Mouse (Mus musculus): ENCODE data around the gene Eva1a. TPM values are rescaled to one million over a fixed set of nuclear protein-coding genes. Genes with fewer than 3 reads are reported as not detected.

Eva1a gene
- polyA plus RNA-seq, 1 experiment from 2014 or later, result 17.2 TPM

GRCm38 (mm10) chr6:82042296-82043125 is 1.7 kb downstream of the Eva1a start:
- H3K9me3 ChIP-seq (replicated peaks), result no peaks in the 10 kb centered on the region
- H3K9ac ChIP-seq, result peak overlapping the region; percentile 52
- WGBS, result under 1% methylated on average over 35 of the region's 35 CpGs
- peak overlapping the region; percentile 86 for H3K27ac ChIP-seq (replicated peaks)
- peak overlapping the region; percentile 62 for H3K4me3 ChIP-seq (replicated peaks)
- no peaks in the 10 kb centered on the region for H3K36me3 ChIP-seq
- peaks cover 26% of the 10 kb centered on the region for H3K4me1 ChIP-seq
- H3K27me3 ChIP-seq, result peaks cover 3% of the 10 kb centered on the region; the same call in 1 of the 2 replicates
- peak overlapping the region; percentile 92 for H3K4me2 ChIP-seq (replicated peaks)
- ATAC-seq (ENCODE audit: insufficient number of reproducible peaks, low FRiP score, low TSS enrichment, low read depth), result peak; percentile 67

GRCm38 (mm10) chr6:82043634-82044033 is 2.8 kb downstream of the Eva1a start:
- 43% methylated on average over 4 of the region's 4 CpGs for WGBS
- Histone ChIP-seq H3K9me3 (replicated peaks) (no peaks in the 10 kb centered on the region), H3K4me3 (replicated peaks) (peak overlapping the region; percentile 62; the same call in 1 of the 2 replicates), H3K9ac (no peak overlapping the region), H3K4me2 (replicated peaks) (peak overlapping the region; percentile 92), H3K27ac (replicated peaks) (no peak overlapping the region), H3K4me1 (peaks cover 27% of the 10 kb centered on the region), H3K36me3 (no peaks in the 10 kb centered on the region), H3K27me3 (peaks cover 3% of the 10 kb centered on the region; the same call in 1 of the 2 replicates)
- no peak for ATAC-seq (ENCODE audit: insufficient number of reproducible peaks, low FRiP score, low TSS enrichment, low read depth)

GRCm38 (mm10) chr6:82044509-82044908 is 3.7 kb downstream of the Eva1a start:
- 73% methylated on average over 4 of the region's 4 CpGs for WGBS
- ATAC-seq (ENCODE audit: insufficient number of reproducible peaks, low FRiP score, low TSS enrichment, low read depth), result no peak
- no peaks in the 10 kb centered on the region for H3K36me3 ChIP-seq
- H3K4me2 ChIP-seq (replicated peaks), result no peak overlapping the region
- H3K9me3 ChIP-seq (replicated peaks), result no peaks in the 10 kb centered on the region
- H3K9ac ChIP-seq, result no peak overlapping the region
- peaks cover 22% of the 10 kb centered on the region for H3K4me1 ChIP-seq
- peaks cover 3% of the 10 kb centered on the region; the same call in 1 of the 2 replicates for H3K27me3 ChIP-seq
- no peak overlapping the region for H3K27ac ChIP-seq (replicated peaks)
- H3K4me3 ChIP-seq (replicated peaks), result no peak overlapping the region

DNA sequence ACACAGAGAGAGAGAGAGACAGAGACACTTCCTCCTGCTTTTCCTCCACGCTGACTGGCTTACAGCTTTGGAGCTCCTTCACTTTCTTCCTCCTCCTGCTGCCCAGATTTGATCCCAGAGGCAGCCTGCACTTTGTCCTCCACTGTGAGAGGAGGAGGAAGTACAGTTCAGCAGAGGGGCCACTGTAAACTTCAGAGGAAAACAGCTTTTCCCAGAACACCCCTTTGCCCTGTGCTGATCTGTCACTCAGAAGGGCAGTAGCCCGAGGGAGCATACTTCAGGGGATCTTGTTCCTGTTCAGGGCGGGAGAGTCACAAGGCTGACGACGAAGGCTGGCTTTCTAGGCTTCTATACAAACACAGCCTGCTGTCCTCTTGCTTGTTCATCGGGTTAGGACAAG is 7.1 kb downstream of the Eva1a start:
- WGBS, result 37% methylated on average over 6 of the region's 6 CpGs
- no peaks in the 10 kb centered on the region for H3K36me3 ChIP-seq
- H3K9ac ChIP-seq, result no peak overlapping the region
- H3K4me3 ChIP-seq (replicated peaks), result no peak overlapping the region
- H3K4me2 ChIP-seq (replicated peaks), result no peak overlapping the region
- no peak overlapping the region for H3K27ac ChIP-seq (replicated peaks)
- no peaks in the 10 kb centered on the region for H3K9me3 ChIP-seq (replicated peaks)
- no peak for ATAC-seq (ENCODE audit: insufficient number of reproducible peaks, low FRiP score, low TSS enrichment, low read depth)
- peaks cover 3% of the 10 kb centered on the region; the same call in 1 of the 2 replicates for H3K27me3 ChIP-seq
- peaks cover 29% of the 10 kb centered on the region for H3K4me1 ChIP-seq

- Histone ChIP-seq H3K4me1 (peaks cover 30% of the 10 kb centered on the region), H3K9ac (no peak overlapping the region), H3K27me3 (no peaks in the 10 kb centered on the region), H3K4me3 (replicated peaks) (no peak overlapping the region), H3K9me3 (replicated peaks) (no peaks in the 10 kb centered on the region), H3K27ac (replicated peaks) (no peak overlapping the region), H3K4me2 (replicated peaks) (no peak overlapping the region), H3K36me3 (no peaks in the 10 kb centered on the region)
- no peak for ATAC-seq (ENCODE audit: insufficient number of reproducible peaks, low FRiP score, low TSS enrichment, low read depth)
- WGBS, result 78% methylated on average over 9 of the region's 9 CpGs
Measured at GRCm38 (mm10) chr6:82050201-82050600, 9.4 kb downstream of the Eva1a start.

DNA sequence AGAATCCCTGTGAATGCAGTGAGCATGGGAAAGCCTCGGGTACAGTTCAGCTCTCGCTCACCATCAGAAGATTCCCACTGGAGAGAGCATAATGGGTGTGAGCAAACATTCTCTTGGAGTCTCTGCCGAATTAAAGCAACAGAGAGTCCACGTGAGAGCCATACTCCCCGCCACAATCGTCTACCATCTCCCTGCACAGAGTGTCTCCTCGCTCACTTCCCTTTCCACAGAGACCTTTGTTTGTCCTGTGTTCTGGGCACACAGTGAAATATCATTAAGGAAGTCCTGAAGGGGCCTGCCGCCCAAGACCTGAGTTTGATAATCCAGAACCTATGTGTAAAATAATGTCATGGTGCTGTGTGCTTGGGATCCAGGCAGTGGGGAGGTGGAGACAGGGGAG is 10.7 kb downstream of the Eva1a start:
- H3K4me2 ChIP-seq (replicated peaks), result no peak overlapping the region

DNA sequence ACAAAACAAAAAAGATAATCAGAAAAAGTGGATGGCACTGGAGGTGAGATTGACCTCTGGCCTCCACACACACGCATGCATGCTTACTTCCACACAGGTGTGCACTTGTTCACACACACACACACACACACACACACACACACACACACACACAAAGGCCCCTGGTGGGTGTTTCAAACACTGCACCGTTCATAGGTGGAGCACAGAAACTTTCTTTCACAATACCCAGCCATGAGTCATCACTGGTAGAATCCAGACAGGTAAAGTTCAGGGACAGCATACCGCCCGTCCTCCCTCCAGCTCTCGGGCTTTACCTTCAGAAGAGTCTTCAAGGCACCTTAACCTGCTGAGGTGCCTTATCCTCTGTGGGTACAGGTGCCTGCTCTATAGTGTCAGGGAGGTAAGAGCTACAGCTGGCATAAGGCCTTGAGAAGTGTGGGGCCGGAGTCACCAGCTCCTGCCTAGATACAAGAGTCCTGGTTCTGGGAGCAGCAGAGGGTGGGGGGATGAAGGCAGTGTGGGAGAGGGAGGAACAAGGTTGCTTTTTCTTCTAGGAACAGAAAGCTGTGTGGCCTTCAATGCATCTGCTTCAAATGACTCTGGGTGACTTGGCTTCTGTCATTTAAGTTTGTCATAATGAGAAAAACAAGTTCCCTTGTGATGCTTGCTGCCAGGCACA is 11.3 kb downstream of the Eva1a start:
- Histone ChIP-seq H3K9me3 (replicated peaks) (no peaks in the 10 kb centered on the region), H3K4me1 (peaks cover 33% of the 10 kb centered on the region), H3K4me2 (replicated peaks) (no peak overlapping the region), H3K27me3 (no peaks in the 10 kb centered on the region), H3K9ac (no peak overlapping the region), H3K4me3 (replicated peaks) (no peak overlapping the region), H3K36me3 (no peaks in the 10 kb centered on the region), H3K27ac (replicated peaks) (peak overlapping the region; percentile 75)
- ATAC-seq (ENCODE audit: insufficient number of reproducible peaks, low FRiP score, low TSS enrichment, low read depth), result 0 out of 2 replicates have a peak, but pooled peaks have one; percentile 35
- 68% methylated on average over 6 of the region's 6 CpGs for WGBS

More for the DNA sequence above, 10.7 kb downstream of the Eva1a start:
- no peak overlapping the region for H3K4me3 ChIP-seq (replicated peaks)
- H3K9ac ChIP-seq, result no peak overlapping the region
- no peaks in the 10 kb centered on the region for H3K36me3 ChIP-seq
- no peak for ATAC-seq (ENCODE audit: insufficient number of reproducible peaks, low FRiP score, low TSS enrichment, low read depth)
- H3K27ac ChIP-seq (replicated peaks), result no peak overlapping the region; the same call in 1 of the 2 replicates
- H3K9me3 ChIP-seq (replicated peaks), result no peaks in the 10 kb centered on the region
- no peaks in the 10 kb centered on the region for H3K27me3 ChIP-seq
- H3K4me1 ChIP-seq, result peaks cover 30% of the 10 kb centered on the region
- WGBS, result 68% methylated on average over 8 of the region's 8 CpGs

DNA sequence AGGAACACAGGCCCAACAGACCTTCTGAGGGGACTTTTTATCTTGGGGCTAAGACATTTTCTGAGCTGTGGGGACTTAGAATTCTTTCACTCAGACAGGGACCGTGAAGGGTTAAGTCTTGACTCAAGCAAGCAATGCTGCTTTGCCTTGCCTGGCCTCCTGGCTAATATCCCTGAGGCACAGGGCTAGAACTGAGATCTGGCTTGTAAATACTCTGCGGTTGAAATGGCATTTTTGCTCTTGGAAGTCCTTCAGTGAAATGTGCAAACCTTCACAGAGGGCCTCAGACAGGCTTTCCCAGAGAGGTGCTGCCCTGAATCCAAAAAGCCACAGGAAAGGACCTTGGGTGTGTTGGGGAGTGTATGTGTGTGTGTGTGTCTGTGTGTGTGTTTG is 11.9 kb downstream of the Eva1a start:
- Histone ChIP-seq H3K27me3 (no peaks in the 10 kb centered on the region), H3K9me3 (replicated peaks) (no peaks in the 10 kb centered on the region), H3K4me1 (peaks cover 34% of the 10 kb centered on the region), H3K36me3 (no peaks in the 10 kb centered on the region), H3K27ac (replicated peaks) (peak overlapping the region; percentile 75), H3K4me2 (replicated peaks) (0 out of 2 replicates have a peak overlapping the region, but pooled peaks have one; percentile 6), H3K9ac (no peak overlapping the region), H3K4me3 (replicated peaks) (no peak overlapping the region)
- WGBS, result 25% methylated on average over 2 of the region's 2 CpGs
- no peak for ATAC-seq (ENCODE audit: insufficient number of reproducible peaks, low FRiP score, low TSS enrichment, low read depth)

DNA sequence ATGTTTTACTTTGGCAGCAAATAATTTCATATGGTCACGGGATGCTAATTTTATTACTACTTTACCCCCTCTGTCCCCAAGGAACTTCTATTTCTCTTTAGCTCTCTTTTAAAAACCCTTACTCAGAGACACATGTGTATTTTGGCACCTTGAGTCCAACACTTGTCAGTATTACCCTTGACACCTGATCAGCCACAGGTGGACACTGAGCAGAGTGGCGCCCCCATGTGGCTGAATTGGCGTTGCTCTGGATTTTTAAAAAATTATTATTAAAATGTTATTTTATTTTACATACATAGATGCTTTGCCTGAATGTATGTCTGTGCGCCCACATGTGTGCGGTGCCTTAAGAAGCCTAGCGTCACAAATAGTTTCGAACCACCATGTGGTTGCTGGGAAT is 14.0 kb downstream of the Eva1a start:
- no peak for ATAC-seq (ENCODE audit: insufficient number of reproducible peaks, low FRiP score, low TSS enrichment, low read depth)
- H3K4me1 ChIP-seq, result peaks cover 37% of the 10 kb centered on the region
- H3K9ac ChIP-seq, result no peak overlapping the region
- no peaks in the 10 kb centered on the region for H3K36me3 ChIP-seq
- no peak overlapping the region for H3K4me3 ChIP-seq (replicated peaks)
- no peaks in the 10 kb centered on the region for H3K27me3 ChIP-seq
- no peaks in the 10 kb centered on the region for H3K9me3 ChIP-seq (replicated peaks)
- WGBS, result 76% methylated on average over 7 of the region's 7 CpGs
- H3K27ac ChIP-seq (replicated peaks), result no peak overlapping the region
- no peak overlapping the region for H3K4me2 ChIP-seq (replicated peaks)

DNA sequence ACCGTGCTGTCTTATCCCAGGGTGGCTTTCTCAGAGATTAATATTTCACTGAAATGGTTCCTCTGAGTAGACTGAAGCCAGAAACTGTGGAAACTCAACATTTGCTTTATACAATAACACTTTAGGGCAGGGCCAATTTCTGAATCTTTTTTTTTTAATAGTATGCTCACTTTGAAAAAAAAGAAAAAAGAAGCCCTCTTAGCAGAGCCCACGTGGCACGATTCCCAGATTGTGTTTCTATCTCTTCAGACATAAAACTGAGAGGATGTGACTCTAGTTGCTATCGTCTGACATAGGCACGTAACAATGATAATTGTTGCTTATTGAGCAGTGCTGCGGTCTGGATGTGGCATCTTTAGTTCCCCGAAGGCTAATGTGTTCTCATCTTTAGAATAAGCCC is 19.1 kb downstream of the Eva1a start:
- 40% methylated on average over 7 of the region's 7 CpGs for WGBS
- Histone ChIP-seq H3K4me3 (replicated peaks) (no peak overlapping the region), H3K9ac (no peak overlapping the region), H3K4me1 (peaks cover 21% of the 10 kb centered on the region; the same call in 1 of the 2 replicates), H3K36me3 (no peaks in the 10 kb centered on the region), H3K4me2 (replicated peaks) (no peak overlapping the region), H3K27me3 (no peaks in the 10 kb centered on the region), H3K9me3 (replicated peaks) (no peaks in the 10 kb centered on the region), H3K27ac (replicated peaks) (no peak overlapping the region)
- no peak for ATAC-seq (ENCODE audit: insufficient number of reproducible peaks, low FRiP score, low TSS enrichment, low read depth)

GRCm38 (mm10) chr6:82065230-82065629 is 24.4 kb downstream of the Eva1a start:
- WGBS, result 70% methylated on average over 5 of the region's 5 CpGs
- no peak for ATAC-seq (ENCODE audit: insufficient number of reproducible peaks, low FRiP score, low TSS enrichment, low read depth)
- no peak overlapping the region for H3K4me2 ChIP-seq (replicated peaks)
- H3K4me3 ChIP-seq (replicated peaks), result no peak overlapping the region
- no peaks in the 10 kb centered on the region for H3K9me3 ChIP-seq (replicated peaks)
- H3K27me3 ChIP-seq, result no peaks in the 10 kb centered on the region
- H3K9ac ChIP-seq, result no peak overlapping the region
- H3K4me1 ChIP-seq, result peaks cover 8% of the 10 kb centered on the region; the same call in 1 of the 2 replicates
- H3K27ac ChIP-seq (replicated peaks), result no peak overlapping the region; the same call in 1 of the 2 replicates
- H3K36me3 ChIP-seq, result no peaks in the 10 kb centered on the region
